Mouse (Mus musculus) intestine, embryonic 14.5 days (tissue): Measurements from ENCODE around the gene Daw1. TPM values are rescaled to one million over a fixed set of nuclear protein-coding genes. Genes with fewer than 3 reads are reported as not detected.

Experiments used
- ATAC-seq: fragments of 200-750 bp; cut with Nextera tagmentation; replicated peaks from 2 replicates; pipeline ENCODE4 v1.8.0; 2017; ENCODE audit warnings: low read depth, moderate number of reproducible peaks, moderate TSS enrichment, moderate library complexity; ENCODE audit not compliant: low FRiP score, low TSS enrichment
- DNase-seq: peaks from one replicate; pipeline ENCODE4 v3.0.0-alpha.2; 2018; ENCODE audit warnings: low spot score
- H3K27ac ChIP-seq: fragments of 300-500 bp; sonication (generic); 2 replicates; pipeline ENCODE4 v1.5.1; 2014; ENCODE audit warnings: low read depth, mild to moderate bottlenecking, control low read depth
- H3K27me3 ChIP-seq: fragments of 300-500 bp; sonication (generic); replicated peaks from 2 replicates; pipeline ENCODE4 v1.6.1; 2014; ENCODE audit warnings: low read length, control low read depth; ENCODE audit not compliant: control insufficient read depth, insufficient read depth
- H3K36me3 ChIP-seq: fragments of 300-500 bp; sonication (generic); 2 replicates; pipeline ENCODE4 v1.6.1; 2014; ENCODE audit warnings: low read length, control low read depth; ENCODE audit not compliant: control insufficient read depth, insufficient read depth
- H3K4me1 ChIP-seq: fragments of 300-500 bp; sonication (generic); replicated peaks from 2 replicates; pipeline ENCODE4 v1.6.1; 2014; ENCODE audit warnings: low read length, control low read depth, mixed read lengths; ENCODE audit not compliant: control insufficient read depth, insufficient read depth
- H3K4me2 ChIP-seq: fragments of 300-500 bp; sonication (generic); 2 replicates; pipeline ENCODE4 v1.6.1; 2014; ENCODE audit warnings: low read length
- H3K4me3 ChIP-seq: fragments of 300-500 bp; sonication (generic); 2 replicates; pipeline ENCODE4 v1.5.1; 2014; ENCODE audit warnings: low read depth, low read length, control low read depth, mixed read lengths
- H3K9ac ChIP-seq: fragments of 300-500 bp; sonication (generic); 2 replicates; pipeline ENCODE4 v1.6.1; 2014; ENCODE audit warnings: mild to moderate bottlenecking, low read length
- H3K9me3 ChIP-seq: fragments of 300-500 bp; sonication (generic); 2 replicates; pipeline ENCODE4 v1.6.1; 2016; ENCODE audit warnings: low read length, control low read depth; ENCODE audit not compliant: control insufficient read depth
- WGBS: fragments of 180-500 bp; shearing (Covaris S2); extraction: QIAGEN DNeasy Blood & Tissue Kit; methylation state at CpG from one replicate; pipeline ENCODE4 v1.1.7; 2014; 5-methylcytosine and 5-hydroxymethylcytosine counted together
- polyA plus RNA-seq: library from polyadenylated mRNA; unstranded; fragments of >200 nt; fragmentation: Nextera tagmentation; extraction: Ambion mirVana; gene quantifications from 2 replicates; pipeline ENCODE4 v1.2.1, GENCODE M21; 2014

Gene Daw1
- 0.22 TPM in 1 of 2 replicates, not detected in the other for polyA plus RNA-seq

- Histone ChIP-seq H3K4me2 (peak within 1 kb of the TSS; percentile 70), H3K4me1 (no peaks in the 10 kb centered on the region), H3K27ac (no peak within 1 kb of the TSS), H3K9ac (peak within 1 kb of the TSS; percentile 60), H3K4me3 (peak within 1 kb of the TSS; percentile 59), H3K36me3 (no peaks in the 10 kb centered on the region), H3K27me3 (no peaks in the 10 kb centered on the region), H3K9me3 (no peaks in the 10 kb centered on the region)
- under 1% methylated on average over 16 of the region's 16 CpGs for WGBS
- ATAC-seq (peak; percentile 96), DNase-seq (peak; percentile 88)
These were observed at the start of gene Daw1 for GRCm38 (mm10) chr1:83159603-83160002. Gene Daw1 (plus strand): TSS chr1:83159752.

- DNase-seq (no peak), ATAC-seq (peak; percentile 75)
- H3K9me3 ChIP-seq = no peaks in the 10 kb centered on the region
- H3K4me1 ChIP-seq = no peaks in the 10 kb centered on the region; the same call in 1 of the 2 replicates
- H3K4me2 ChIP-seq = no peak overlapping the region
- H3K9ac ChIP-seq = no peak overlapping the region
- H3K4me3 ChIP-seq = no peak overlapping the region
- no peak overlapping the region for H3K27ac ChIP-seq
- H3K27me3 ChIP-seq = no peaks in the 10 kb centered on the region
- no peaks in the 10 kb centered on the region for H3K36me3 ChIP-seq
These were observed 48.6 kb upstream of the Daw1 start for GRCm38 (mm10) chr1:83110992-83111391.

GRCm38 (mm10) chr1:83111726-83112125, 47.8 kb upstream of the Daw1 start:
- Histone ChIP-seq H3K27me3 (no peaks in the 10 kb centered on the region), H3K4me1 (no peaks in the 10 kb centered on the region; the same call in 1 of the 2 replicates), H3K9ac (no peak overlapping the region), H3K36me3 (no peaks in the 10 kb centered on the region), H3K9me3 (no peaks in the 10 kb centered on the region), H3K27ac (no peak overlapping the region), H3K4me2 (no peak overlapping the region), H3K4me3 (no peak overlapping the region)
- no peak for DNase-seq
- no peak for ATAC-seq
- WGBS = 67% methylated on average over 5 of the region's 5 CpGs

- H3K4me3 ChIP-seq = no peak within 1 kb of the TSS
These were observed 43.0 kb upstream of the Daw1 start, which contains the start of gene Ccl20 for GRCm38 (mm10) chr1:83116447-83117137. Gene Ccl20 (plus strand): TSS chr1:83116766.

GRCm38 (mm10) chr1:83117217-83117616, 42.3 kb upstream of the Daw1 start:
- no peaks in the 10 kb centered on the region for H3K4me1 ChIP-seq
- H3K27ac ChIP-seq = no peak overlapping the region
- no peaks in the 10 kb centered on the region for H3K27me3 ChIP-seq
- no peaks in the 10 kb centered on the region for H3K9me3 ChIP-seq
- ATAC-seq (peak; percentile 59), DNase-seq (no peak)
- no peaks in the 10 kb centered on the region for H3K36me3 ChIP-seq
- no peak overlapping the region for H3K4me3 ChIP-seq
- no peak overlapping the region for H3K4me2 ChIP-seq
- no peak overlapping the region for H3K9ac ChIP-seq
- WGBS = 78% methylated on average over 3 of the region's 3 CpGs

More at GRCm38 (mm10) chr1:83116447-83117137, 43.0 kb upstream of the Daw1 start, which contains the start of gene Ccl20:
- Histone ChIP-seq H3K36me3 (no peaks in the 10 kb centered on the region), H3K9me3 (no peaks in the 10 kb centered on the region), H3K27ac (no peak within 1 kb of the TSS), H3K4me2 (no peak within 1 kb of the TSS), H3K4me1 (no peaks in the 10 kb centered on the region; the same call in 1 of the 2 replicates), H3K9ac (no peak within 1 kb of the TSS), H3K27me3 (no peaks in the 10 kb centered on the region)
- ATAC-seq = 0 out of 2 replicates have a peak, but pooled peaks have one; percentile 25
- DNase-seq = peak; percentile 54
- 33% methylated on average over 8 of the region's 8 CpGs for WGBS

- no peaks in the 10 kb centered on the region for H3K9me3 ChIP-seq
- H3K4me2 ChIP-seq = no peak overlapping the region
- DNase-seq = no peak
- H3K9ac ChIP-seq = no peak overlapping the region
- no peak overlapping the region for H3K27ac ChIP-seq
- H3K27me3 ChIP-seq = no peaks in the 10 kb centered on the region
- WGBS = 88% methylated on average over 7 of the region's 7 CpGs
- no peak for ATAC-seq
- H3K36me3 ChIP-seq = no peaks in the 10 kb centered on the region
- no peak overlapping the region for H3K4me3 ChIP-seq
- H3K4me1 ChIP-seq = no peaks in the 10 kb centered on the region
These were observed 41.9 kb upstream of the Daw1 start for GRCm38 (mm10) chr1:83117661-83118060.

GRCm38 (mm10) chr1:83119903-83120302, 39.6 kb upstream of the Daw1 start:
- Histone ChIP-seq H3K27me3 (no peaks in the 10 kb centered on the region), H3K4me1 (no peaks in the 10 kb centered on the region), H3K9ac (no peak overlapping the region), H3K36me3 (no peaks in the 10 kb centered on the region), H3K27ac (no peak overlapping the region), H3K4me3 (no peak overlapping the region), H3K9me3 (no peaks in the 10 kb centered on the region), H3K4me2 (no peak overlapping the region)
- ATAC-seq = no peak
- no peak for DNase-seq

GRCm38 (mm10) chr1:83120312-83120711, 39.2 kb upstream of the Daw1 start:
- Histone ChIP-seq H3K9me3 (no peaks in the 10 kb centered on the region), H3K4me3 (no peak overlapping the region), H3K36me3 (no peaks in the 10 kb centered on the region), H3K27ac (no peak overlapping the region), H3K4me1 (no peaks in the 10 kb centered on the region), H3K4me2 (no peak overlapping the region), H3K9ac (no peak overlapping the region), H3K27me3 (no peaks in the 10 kb centered on the region)
- no peak for DNase-seq
- WGBS = 80% methylated on average over 3 of the region's 3 CpGs
- no peak for ATAC-seq

GRCm38 (mm10) chr1:83123201-83123600, 36.4 kb upstream of the Daw1 start:
- DNase-seq (no peak), ATAC-seq (no peak)
- no peaks in the 10 kb centered on the region for H3K4me1 ChIP-seq
- no peak overlapping the region for H3K9ac ChIP-seq
- H3K36me3 ChIP-seq = no peaks in the 10 kb centered on the region
- no peak overlapping the region for H3K4me3 ChIP-seq
- H3K4me2 ChIP-seq = no peak overlapping the region
- no peaks in the 10 kb centered on the region for H3K27me3 ChIP-seq
- 97% methylated on average over 2 of the region's 2 CpGs for WGBS
- H3K27ac ChIP-seq = no peak overlapping the region
- H3K9me3 ChIP-seq = no peaks in the 10 kb centered on the region
